Mouse (Mus musculus): ENCODE measurements around the gene Htr7.

DNA sequence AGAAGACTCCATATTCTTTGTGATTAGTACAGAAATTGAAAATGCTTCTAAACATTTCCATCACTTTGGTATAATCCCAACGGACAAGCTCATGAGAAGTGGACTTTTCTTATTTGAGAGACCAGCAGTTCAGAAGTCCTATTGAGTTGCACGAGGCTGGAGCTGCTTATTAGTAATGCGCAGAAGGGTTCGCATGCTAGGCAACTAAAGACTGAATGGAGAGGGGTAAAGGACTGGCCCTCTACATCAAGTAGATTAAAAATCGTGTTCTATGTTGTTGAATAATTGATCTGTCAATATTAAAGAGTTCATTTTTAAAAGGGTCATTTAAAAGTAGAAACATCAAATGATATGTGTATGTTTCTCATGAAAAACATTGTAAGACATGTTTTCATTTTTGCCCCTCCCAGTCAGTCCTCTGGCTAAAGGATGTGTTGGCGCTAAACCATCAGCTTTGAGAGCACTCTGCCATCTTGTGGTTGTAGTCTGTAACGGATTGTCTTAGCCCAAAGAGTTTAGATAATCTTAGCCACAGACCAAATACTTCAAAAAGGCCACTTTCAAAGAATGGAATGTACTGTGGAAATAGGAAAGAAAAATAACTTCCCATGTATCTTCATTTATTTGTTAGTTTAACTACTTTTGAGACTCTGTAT, 25.4 kb upstream of the Htr7 start:
- TF ChIP-seq CHD2 (IDR thresholded peaks at IDR 0.05; ENCODE audit: low read depth, low read length) (no peak), ZNF384 (IDR thresholded peaks at IDR 0.05; ENCODE audit: low read depth, low read length) (no peak), ZC3H11A (IDR thresholded peaks at IDR 0.05; ENCODE audit: borderline replicate concordance, low read depth, low read length) (peak; percentile 62; the same call in 1 of the 2 replicates), HCFC1 (IDR thresholded peaks at IDR 0.05; ENCODE audit: borderline replicate concordance, insufficient read depth, low read length) (no peak), MAFK (IDR thresholded peaks at IDR 0.05; ENCODE audit: insufficient read depth, low read depth, low read length) (no peak)

Data from ES-E14 (cell line).